ENCODE assay signal across 8 mouse cellular contexts in genomic region chr1:79711147-79712126, GRCm38 (mm10). TPM values are rescaled to one million over a fixed set of nuclear protein-coding genes. Genes with fewer than 3 reads are reported as not detected.
DNase-seq lines count a peak whose midpoint lies in the region; ATAC-seq lines count a peak whose summit lies in the region.

No protein-coding gene starts in this region.

- WGBS in intestine, embryonic 16.5 days = 76% methylated on average over 18 of the region's 18 CpGs

- no peaks in the 10 kb centered on the region for H3K27me3 ChIP-seq in megakaryocyte, embryonic 14.5 days (replicated peaks)
- no peaks in the 10 kb centered on the region for H3K27me3 ChIP-seq in intestine, embryonic 16.5 days (replicated peaks; ENCODE audit: control insufficient read depth, insufficient read depth, low read length)

- no peaks in the 10 kb centered on the region for H3K9me3 ChIP-seq in megakaryocyte, embryonic 14.5 days
- H3K9me3 ChIP-seq in intestine, embryonic 16.5 days (ENCODE audit: control insufficient read depth, low read length) = no peaks in the 10 kb centered on the region

- H3K9ac ChIP-seq in intestine, embryonic 16.5 days (ENCODE audit: low read depth, low read length) = no peak overlapping the region

- DNase-seq in kidney, adult 11 months = peak; percentile 35
- DNase-seq in kidney, postnatal 10 days = no peak
- peak; percentile 49 for DNase-seq in T-cell, adult 2 months (ENCODE audit: low spot score)
- DNase-seq in embryo, embryonic 10.5 days (ENCODE audit: low spot score) = no peak
- DNase-seq in adrenal gland, postnatal 10 days = no peak

- peak; percentile 86 to 90 for ATAC-seq in hematopoietic stem cell, adult 5-6 weeks (replicated peaks in 1 of 2; ENCODE audit: insufficient read depth in 1 of 2, low FRiP score in 2 of 2, low TSS enrichment in 1 of 2, low read depth in 1 of 2, poor library complexity in 2 of 2, severe bottlenecking in 2 of 2)
- no peak for ATAC-seq in intestine, embryonic 16.5 days

- H3K4me2 ChIP-seq in intestine, embryonic 16.5 days (ENCODE audit: low read depth, low read length) = no peak overlapping the region

- peaks cover 81% of the 10 kb centered on the region for H3K36me3 ChIP-seq in megakaryocyte, embryonic 14.5 days (replicated peaks; ENCODE audit: low read length)
- H3K36me3 ChIP-seq in intestine, embryonic 16.5 days (ENCODE audit: control insufficient read depth, insufficient read depth, low read length) = peaks cover 5% of the 10 kb centered on the region

- H3K27ac ChIP-seq in intestine, embryonic 16.5 days (ENCODE audit: low read length) = no peak overlapping the region

- H3K4me3 ChIP-seq in megakaryocyte, embryonic 14.5 days (replicated peaks) = peak overlapping the region; percentile 82
- H3K4me3 ChIP-seq in intestine, embryonic 16.5 days (ENCODE audit: low read length) = no peak overlapping the region

- H3K4me1 ChIP-seq in megakaryocyte, embryonic 14.5 days = peaks cover 78% of the 10 kb centered on the region
- H3K4me1 ChIP-seq in intestine, embryonic 16.5 days (ENCODE audit: control insufficient read depth, insufficient read depth, low read length) = no peaks in the 10 kb centered on the region

RNA-seq across cellular contexts. Expression of gene Ap1s3, which starts 39.7 kb away (rescaled TPM):
- total RNA-seq in hematopoietic stem cell, adult 5-6 weeks (2017) = 9.7 and 30.6 TPM in 2 replicates
- 2.7 and 15.4 TPM in 2 replicates for polyA plus RNA-seq in megakaryocyte, embryonic 14.5 days (2012; ENCODE audit: insufficient read depth, low replicate concordance)
- total RNA-seq in adrenal gland, postnatal 10 days (2021) = 1 to 10 TPM; 1.8 to 2.9 TPM
- 0.35 and 0.62 TPM in 2 replicates for polyA plus RNA-seq in intestine, embryonic 16.5 days (2015; fragmentation: Nextera tagmentation; extraction: Ambion mirVana)

Comparison
In these comparisons a context has a peak if more than half of its experiments do, and no peak if none do; other contexts are left out.
1. DNase-seq: peak in kidney, adult 11 months (single experiment) and T-cell, adult 2 months (single experiment); none in kidney, postnatal 10 days (single experiment), embryo, embryonic 10.5 days (single experiment) and adrenal gland, postnatal 10 days (single experiment).